Mouse (Mus musculus) embryonic facial prominence, embryonic 14.5 days (tissue): Measurements from ENCODE around the gene Fastkd3. TPM values are rescaled to one million over a fixed set of nuclear protein-coding genes. Genes with fewer than 3 reads are reported as not detected.

Source experiments
- polyA plus RNA-seq: library from polyadenylated mRNA; unstranded; fragments of >200 nt; fragmentation: Nextera tagmentation; extraction: Ambion mirVana; gene quantifications from 2 replicates; pipeline ENCODE4 v1.2.1, GENCODE M21; 2014

Gene Fastkd3
- polyA plus RNA-seq, 1 experiment from 2014 or later: 25.1 TPM

Other genes with a start within 250 kb of the Fastkd3 start
- 13.6 and 15.7 TPM in 2 replicates for gene Mtrr, start 85 bp upstream of the Fastkd3 start, polyA plus RNA-seq
- gene 1700001L19Rik, start 15.2 kb downstream of the Fastkd3 start, polyA plus RNA-seq: 1.4 and 2.5 TPM in 2 replicates